18 mouse cellular contexts compared by ENCODE assay signal in the genomic region with DNA sequence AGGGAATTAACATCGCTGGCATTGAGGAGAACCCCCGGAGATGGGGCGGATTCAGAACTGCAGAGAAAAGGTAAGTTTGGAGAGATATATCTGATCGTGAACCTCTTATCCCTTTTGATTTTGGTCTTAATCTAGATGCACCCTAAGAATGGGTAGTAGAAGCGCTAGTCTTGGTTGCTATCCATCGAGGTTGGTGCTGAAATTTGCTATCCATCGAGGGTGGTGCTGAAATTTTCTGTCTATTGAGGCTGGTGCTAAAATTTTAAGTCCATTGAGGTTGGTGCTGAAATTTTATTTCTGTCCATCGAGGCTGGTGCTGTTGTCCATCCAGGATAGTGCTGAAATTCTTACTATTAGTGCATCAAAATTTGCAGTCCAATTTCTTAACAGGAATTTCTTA.
DNase-seq lines count a peak whose midpoint lies in the region; ATAC-seq and TF ChIP-seq lines count a peak whose summit lies in the region.
"Had no signal": no experiment of that assay in that cellular context is flagged by ENCODE, and none has a peak within 500 bp of the region (broad histone marks: within the 10 kb centered on the region; RNA-seq: fewer than 3 reads in every experiment).

No protein-coding gene starts in this region.

- H3K27ac ChIP-seq in kidney, embryonic 15.5 days: no peak overlapping the region
- no peak overlapping the region for H3K27ac ChIP-seq in CH12.LX (ENCODE audit: insufficient read depth, low read depth)
- no peak overlapping the region for H3K27ac ChIP-seq in limb, embryonic 11.5 days (replicated peaks; ENCODE audit: low read depth, low read length)
- H3K27ac ChIP-seq in heart, embryonic 12.5 days (ENCODE audit: poor library complexity, severe bottlenecking): no peak overlapping the region
- H3K27ac ChIP-seq: forebrain, embryonic 12.5 days; layer of hippocampus, adult 2 months; limb, embryonic 13.5 days; liver, embryonic 15.5 days; midbrain, embryonic 10.5 days had no signal

- H3K9me3 ChIP-seq in kidney, embryonic 15.5 days (replicated peaks): peaks cover 12% of the 10 kb centered on the region; the same call in 1 of the 2 replicates
- peaks cover 5% of the 10 kb centered on the region for H3K9me3 ChIP-seq in CH12.LX (replicated peaks; ENCODE audit: low read length)
- H3K9me3 ChIP-seq in limb, embryonic 11.5 days (ENCODE audit: control insufficient read depth, low read length): no peaks in the 10 kb centered on the region; the same call in 1 of the 2 replicates
- peaks cover 55% of the 10 kb centered on the region for H3K9me3 ChIP-seq in heart, embryonic 12.5 days (replicated peaks)
- H3K9me3 ChIP-seq: liver, embryonic 15.5 days had no signal

- H3K9ac ChIP-seq in kidney, embryonic 15.5 days: no peak overlapping the region
- H3K9ac ChIP-seq in CH12.LX (ENCODE audit: insufficient read depth, low read depth): no peak overlapping the region
- no peak overlapping the region for H3K9ac ChIP-seq in limb, embryonic 11.5 days (ENCODE audit: low read length)
- H3K9ac ChIP-seq in heart, embryonic 12.5 days: no peak overlapping the region
- H3K9ac ChIP-seq: forebrain, embryonic 12.5 days; limb, embryonic 13.5 days; liver, embryonic 15.5 days had no signal

- H3K79me2 ChIP-seq in CH12.LX (replicated peaks; ENCODE audit: control insufficient read depth, extremely low read depth, insufficient read depth, poor library complexity, severe bottlenecking): no peaks in the 10 kb centered on the region

- TF ChIP-seq POLR2A in CH12.LX (IDR thresholded peaks at IDR 0.05; ENCODE audit: low read depth, low read length): no peak

- dilution Hi-C loops in CH12.LX (cut with MboI; ENCODE audit: extremely low pct_ligation_motif_present, extremely low pct_unique_long_range_greater_than_20kb, low sequenced_read_pairs): no loop called here

- in situ Hi-C loops in CH12.LX (cut with MboI; ENCODE audit: low pct_ligation_motif_present, low pct_unique_long_range_greater_than_20kb, low sequenced_read_pairs): no loop called here

- H3K36me3 ChIP-seq in kidney, embryonic 15.5 days: no peaks in the 10 kb centered on the region
- H3K36me3 ChIP-seq in CH12.LX (replicated peaks in 1 of 2; ENCODE audit: control insufficient read depth in 1 of 2, insufficient read depth in 1 of 2, low read length in 1 of 2): no peaks in the 10 kb centered on the region
- no peaks in the 10 kb centered on the region for H3K36me3 ChIP-seq in limb, embryonic 11.5 days (ENCODE audit: control insufficient read depth, insufficient read depth, low read length)
- H3K36me3 ChIP-seq in heart, embryonic 12.5 days: no peaks in the 10 kb centered on the region
- H3K36me3 ChIP-seq: forebrain, embryonic 12.5 days; limb, embryonic 13.5 days; liver, embryonic 15.5 days; midbrain, embryonic 10.5 days had no signal

- no peak for TF ChIP-seq RAD21 in CH12.LX (IDR thresholded peaks at IDR 0.05; ENCODE audit: low read depth, low read length)

- no peak overlapping the region for H3K4me3 ChIP-seq in kidney, embryonic 15.5 days (replicated peaks)
- no peak overlapping the region for H3K4me3 ChIP-seq in CH12.LX (replicated peaks in 1 of 3; ENCODE audit: low read depth in 2 of 3, low read length in 2 of 3, poor library complexity in 1 of 3)
- H3K4me3 ChIP-seq in limb, embryonic 11.5 days (ENCODE audit: low read depth, low read length): no peak overlapping the region
- H3K4me3 ChIP-seq in heart, embryonic 12.5 days: no peak overlapping the region
- H3K4me3 ChIP-seq: forebrain, embryonic 12.5 days; layer of hippocampus, adult 2 months; limb, embryonic 13.5 days; liver, embryonic 15.5 days; midbrain, embryonic 10.5 days had no signal

- H3K4me1 ChIP-seq in kidney, embryonic 15.5 days: no peaks in the 10 kb centered on the region
- H3K4me1 ChIP-seq in CH12.LX (ENCODE audit: control insufficient read depth in 1 of 2, insufficient read depth in 2 of 2): no peaks in the 10 kb centered on the region
- H3K4me1 ChIP-seq in limb, embryonic 11.5 days (ENCODE audit: control insufficient read depth, insufficient read depth, low read length): no peaks in the 10 kb centered on the region
- H3K4me1 ChIP-seq in heart, embryonic 12.5 days (replicated peaks): no peaks in the 10 kb centered on the region
- H3K4me1 ChIP-seq: forebrain, embryonic 12.5 days; limb, embryonic 13.5 days; liver, embryonic 15.5 days; midbrain, embryonic 10.5 days had no signal

- TF ChIP-seq CTCF in CH12.LX (conservative IDR thresholded peaks at IDR 0.05 in 1 of 2, IDR thresholded peaks at IDR 0.05 in 1 of 2; ENCODE audit: low read depth in 2 of 2, low read length in 2 of 2): no peak

- H3K4me2 ChIP-seq in kidney, embryonic 15.5 days: no peak overlapping the region
- H3K4me2 ChIP-seq in CH12.LX (ENCODE audit: insufficient read depth, low read depth, poor library complexity, severe bottlenecking): no peak overlapping the region
- H3K4me2 ChIP-seq in limb, embryonic 11.5 days (ENCODE audit: low read depth, severe bottlenecking): no peak overlapping the region
- no peak overlapping the region for H3K4me2 ChIP-seq in heart, embryonic 12.5 days
- H3K4me2 ChIP-seq: forebrain, embryonic 12.5 days; heart, embryonic 11.5 days; limb, embryonic 13.5 days; liver, embryonic 15.5 days had no signal

- WGBS in kidney, embryonic 15.5 days: 52% methylated on average over 8 of the region's 8 CpGs
- WGBS in limb, embryonic 11.5 days: 48% methylated on average over 8 of the region's 8 CpGs
- 45% methylated on average over 8 of the region's 8 CpGs for WGBS in heart, embryonic 12.5 days

- TF ChIP-seq EP300 in CH12.LX (IDR thresholded peaks at IDR 0.05; ENCODE audit: low read length): no peak

- peak; percentile 5 for DNase-seq in kidney, adult 9 months
- DNase-seq in CH12.LX (ENCODE audit: extremely low read depth) (peak; percentile 0), WW6 (ENCODE audit: low read depth, low spot score) (peak; percentile 16), MN1 (ENCODE audit: low spot score) (no peak)
- DNase-seq in limb, embryonic 11.5 days (ENCODE audit: low spot score): peak; percentile 26
- DNase-seq: adrenal gland, adult 8-10 months; cerebellum, adult 2 months; lung, postnatal 14 days; right cerebral cortex, postnatal 14 days had no signal

- no peaks in the 10 kb centered on the region for H3K27me3 ChIP-seq in kidney, embryonic 15.5 days
- H3K27me3 ChIP-seq in CH12.LX (replicated peaks): no peaks in the 10 kb centered on the region
- no peaks in the 10 kb centered on the region for H3K27me3 ChIP-seq in limb, embryonic 11.5 days (ENCODE audit: control insufficient read depth, insufficient read depth, low read length)
- H3K27me3 ChIP-seq in heart, embryonic 12.5 days (replicated peaks): no peaks in the 10 kb centered on the region
- H3K27me3 ChIP-seq: forebrain, embryonic 12.5 days; limb, embryonic 13.5 days; liver, embryonic 15.5 days had no signal

- ATAC-seq in kidney, embryonic 15.5 days (replicated peaks; ENCODE audit: low FRiP score): no peak
- no peak for ATAC-seq in limb, embryonic 11.5 days (ENCODE audit: insufficient number of reproducible peaks, low FRiP score, low TSS enrichment, low read depth)
- no peak for ATAC-seq in cerebellum, adult (ENCODE audit: insufficient number of reproducible peaks, low FRiP score, low TSS enrichment)
- ATAC-seq in heart, embryonic 12.5 days (ENCODE audit: insufficient number of reproducible peaks, low FRiP score): no peak

TF ChIP-seq in CH12.LX, 34 proteins besides CTCF, POLR2A, EP300 and RAD21:
- TF ChIP-seq MEF2A (IDR thresholded peaks at IDR 0.05; ENCODE audit: borderline replicate concordance, low read depth, low read length): no peak
- TF ChIP-seq MAFK (IDR thresholded peaks at IDR 0.05; ENCODE audit: insufficient replicate concordance, low read length): no peak
- no peak for TF ChIP-seq MAZ (IDR thresholded peaks at IDR 0.05; ENCODE audit: low read depth, low read length)
- no peak for TF ChIP-seq GABPA (IDR thresholded peaks at IDR 0.05; ENCODE audit: insufficient replicate concordance, low read depth, low read length)
- TF ChIP-seq TBP (conservative IDR thresholded peaks at IDR 0.05; ENCODE audit: low read depth, low read length): no peak
- TF ChIP-seq CHD2 (IDR thresholded peaks at IDR 0.05; ENCODE audit: low read length): no peak
- TF ChIP-seq ZMIZ1 (IDR thresholded peaks at IDR 0.05; ENCODE audit: low read depth, low read length): no peak
- no peak for TF ChIP-seq JUN (IDR thresholded peaks at IDR 0.05; ENCODE audit: insufficient read depth, low read depth, low read length)
- TF ChIP-seq JUND (conservative IDR thresholded peaks at IDR 0.05; ENCODE audit: low read depth, low read length): no peak
- TF ChIP-seq E2F4 (IDR thresholded peaks at IDR 0.05; ENCODE audit: insufficient replicate concordance, low read depth, low read length): no peak
